Mouse (Mus musculus) myocyte (in vitro differentiated cells): ENCODE results near the gene Vmp1.

Experiments
- CEBPB ChIP-seq: IDR thresholded peaks from 2 replicates; pipeline ENCODE4 v1.6.1; 2011; ENCODE audit warnings: mild to moderate bottlenecking, moderate library complexity; ENCODE audit not compliant: poor library complexity, insufficient read depth, severe bottlenecking
- POLR2A ChIP-seq: IDR thresholded peaks from one replicate; pipeline ENCODE4 v1.6.1; 2011; ENCODE audit warnings: low read depth, mild to moderate bottlenecking, control low read depth, moderate library complexity; ENCODE audit not compliant: insufficient read length
- POLR2AphosphoS2 ChIP-seq: IDR thresholded peaks from one replicate; pipeline ENCODE4 v1.6.1; 2011; ENCODE audit warnings: low read depth, control low read depth; ENCODE audit not compliant: insufficient read length
- USF1 ChIP-seq: IDR thresholded peaks from one replicate; pipeline ENCODE4 v1.6.1; 2011; ENCODE audit warnings: low read depth, mild to moderate bottlenecking, control low read depth, moderate library complexity

DNA sequence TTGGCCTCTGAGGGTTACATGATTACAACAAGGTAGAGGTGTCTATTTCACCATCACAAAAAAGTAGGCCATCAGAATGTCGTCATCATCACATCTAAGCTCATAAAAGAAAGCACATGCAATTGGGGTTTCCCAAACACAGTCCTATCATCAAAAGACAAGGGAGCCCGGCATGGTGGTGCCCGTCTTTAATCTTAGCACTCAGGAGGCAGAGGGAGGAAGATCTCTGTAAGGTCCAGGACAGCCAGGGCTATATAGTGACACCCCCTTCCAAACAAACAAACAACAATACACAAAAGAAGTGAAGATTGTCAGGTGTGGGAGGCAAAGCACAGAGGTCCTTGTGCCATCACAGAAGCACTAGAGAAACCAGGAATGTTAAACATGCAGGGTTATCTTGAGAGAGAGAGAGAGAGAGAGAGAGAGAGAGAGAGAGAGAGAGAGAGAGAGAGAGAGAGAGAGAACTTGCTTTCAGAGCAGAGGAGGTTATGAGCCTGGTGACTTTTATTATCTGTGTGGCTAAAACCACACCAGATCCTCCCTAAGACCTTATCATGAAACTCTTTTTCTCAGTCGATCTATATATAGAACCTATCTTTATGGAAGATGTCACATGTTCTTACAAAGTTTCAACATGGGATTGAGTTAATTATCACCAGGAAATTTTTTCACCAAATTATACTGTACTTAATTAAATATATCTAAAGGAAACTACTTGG, 26.6 kb downstream of the Vmp1 start:
- TF ChIP-seq USF1 (no peak), POLR2A (no peak), POLR2AphosphoS2 (no peak), CEBPB (no peak)
